Mouse (Mus musculus): Measurements from ENCODE around the gene Cenpb. TPM values are rescaled to one million over a fixed set of nuclear protein-coding genes. Genes with fewer than 3 reads are reported as not detected.

The Cenpb gene
- total RNA-seq, 2 experiments from 2014 or later = 8.7 to 15.6 TPM

GRCm38 (mm10) chr2:131170936-131171335 lies 8.9 kb downstream of the Cenpb start:
- ATAC-seq (ENCODE audit: poor library complexity, severe bottlenecking) = no peak

GRCm38 (mm10) chr2:131168914-131169313 lies 11.0 kb downstream of the Cenpb start:
- no peak for ATAC-seq (ENCODE audit: poor library complexity, severe bottlenecking)

- no peak for ATAC-seq (ENCODE audit: poor library complexity, severe bottlenecking)
These were observed 11.9 kb downstream of the Cenpb start for GRCm38 (mm10) chr2:131167984-131168383.

GRCm38 (mm10) chr2:131166172-131166571 lies 13.7 kb downstream of the Cenpb start:
- no peak for ATAC-seq (ENCODE audit: poor library complexity, severe bottlenecking)

GRCm38 (mm10) chr2:131163924-131164323 lies 15.9 kb downstream of the Cenpb start:
- ATAC-seq (ENCODE audit: poor library complexity, severe bottlenecking) = no peak

- ATAC-seq (ENCODE audit: poor library complexity, severe bottlenecking) = peak; percentile 2; the same call in 1 of the 2 replicates
These were observed 19.2 kb downstream of the Cenpb start for GRCm38 (mm10) chr2:131160671-131161111.

- peak; percentile 93 for ATAC-seq (ENCODE audit: poor library complexity, severe bottlenecking)
These were observed 19.8 kb downstream of the Cenpb start, which contains the start of gene 1700037H04Rik for GRCm38 (mm10) chr2:131159938-131160581. Gene 1700037H04Rik (minus strand): TSS chr2:131160081.

- peak; percentile 19 for ATAC-seq (ENCODE audit: poor library complexity, severe bottlenecking)
These were observed 20.4 kb downstream of the Cenpb start for GRCm38 (mm10) chr2:131159491-131159910.

- no peak for ATAC-seq (ENCODE audit: poor library complexity, severe bottlenecking)
These were observed 22.9 kb downstream of the Cenpb start for GRCm38 (mm10) chr2:131156987-131157386.

- no peak for ATAC-seq (ENCODE audit: poor library complexity, severe bottlenecking)
These were observed 25.8 kb downstream of the Cenpb start for GRCm38 (mm10) chr2:131154036-131154435.

GRCm38 (mm10) chr2:131152166-131152730 lies 27.6 kb downstream of the Cenpb start:
- no peak for ATAC-seq (ENCODE audit: poor library complexity, severe bottlenecking)

GRCm38 (mm10) chr2:131149254-131149578 lies 30.7 kb downstream of the Cenpb start:
- ATAC-seq (ENCODE audit: poor library complexity, severe bottlenecking) = no peak

GRCm38 (mm10) chr2:131148353-131149253 lies 31.3 kb downstream of the Cenpb start:
- no peak for ATAC-seq (ENCODE audit: poor library complexity, severe bottlenecking)

- no peak for ATAC-seq (ENCODE audit: poor library complexity, severe bottlenecking)
These were observed 32.9 kb downstream of the Cenpb start for GRCm38 (mm10) chr2:131147043-131147365.

- ATAC-seq (ENCODE audit: poor library complexity, severe bottlenecking) = no peak
These were observed 33.4 kb downstream of the Cenpb start for GRCm38 (mm10) chr2:131146193-131147042.

- ATAC-seq (ENCODE audit: poor library complexity, severe bottlenecking) = no peak
These were observed 34.3 kb downstream of the Cenpb start for GRCm38 (mm10) chr2:131145536-131145935.

- ATAC-seq (ENCODE audit: poor library complexity, severe bottlenecking) = no peak
These were observed 34.7 kb downstream of the Cenpb start for GRCm38 (mm10) chr2:131145121-131145520.

- no peak for ATAC-seq (ENCODE audit: poor library complexity, severe bottlenecking)
These were observed 36.7 kb downstream of the Cenpb start for GRCm38 (mm10) chr2:131143007-131143780.

GRCm38 (mm10) chr2:131142592-131142991 lies 37.3 kb downstream of the Cenpb start:
- peak; percentile 73 for ATAC-seq (ENCODE audit: poor library complexity, severe bottlenecking)
